Mouse (Mus musculus) MEL (cell line): ENCODE results near the gene Gm27029.

Source experiments
- CTCF ChIP-seq, 3 experiments: IDR thresholded peaks in 2 of 3; conservative IDR thresholded peaks in 1 of 3; 2 replicates each; pipeline ENCODE4 v1.5.1; 2011 to 2012; ENCODE audit warnings: low read length in 3 of 3, low read depth in 2 of 3, mild to moderate bottlenecking in 2 of 3, improper control_type of control experiment in 1 of 3, inconsistent platforms in 1 of 3, mixed read lengths in 1 of 3, moderate library complexity in 1 of 3; ENCODE audit not compliant: control insufficient read depth in 1 of 3, insufficient read depth in 1 of 3, poor library complexity in 1 of 3, severe bottlenecking in 1 of 3
- EP300 ChIP-seq, 2 experiments: IDR thresholded peaks; 2 replicates each; pipeline ENCODE4 v1.6.1; 2011; ENCODE audit warnings: improper control_type of control experiment in 2 of 2, low read length in 2 of 2, low read depth in 1 of 2, mild to moderate bottlenecking in 1 of 2
- KAT2A ChIP-seq: conservative IDR thresholded peaks from 2 replicates; pipeline ENCODE4 v1.6.1; 2012; ENCODE audit warnings: low read depth, low read length, improper control_type of control experiment, inconsistent platforms

GRCm38 (mm10) chr11:101465869-101466551 lies 41.4 kb upstream of the Gm27029 start, which contains the start of gene Vat1:
- TF ChIP-seq CTCF (IDR thresholded peaks at IDR 0.05 in 2 of 3, conservative IDR thresholded peaks at IDR 0.05 in 1 of 3; ENCODE audit: control insufficient read depth in 1 of 3, insufficient read depth in 1 of 3, low read depth in 2 of 3, low read length in 3 of 3, poor library complexity in 1 of 3, severe bottlenecking in 1 of 3) (no peak; a peak in 1 of 6 replicates), KAT2A (no peak), EP300 (IDR thresholded peaks at IDR 0.05; ENCODE audit: low read depth in 1 of 2, low read length in 2 of 2) (peak in 1 of 2 experiments; percentile 13; a peak in 1 of 4 replicates)
